Mouse (Mus musculus): ENCODE results near the gene Rarg. TPM values are rescaled to one million over a fixed set of nuclear protein-coding genes. Genes with fewer than 3 reads are reported as not detected.

The Rarg gene
- polyA plus RNA-seq, 1 experiment from 2014 or later, result 10.1 TPM

- Histone ChIP-seq H3K36me3 (ENCODE audit: control insufficient read depth, insufficient read depth, low read length) (no peaks in the 10 kb centered on the region), H3K9ac (ENCODE audit: low read length) (no peak overlapping the region), H3K4me2 (no peak overlapping the region; the same call in 1 of the 2 replicates), H3K27ac (ENCODE audit: low read depth, low read length) (no peak overlapping the region), H3K4me3 (ENCODE audit: low read depth, low read length) (no peak overlapping the region), H3K4me1 (ENCODE audit: control insufficient read depth, insufficient read depth, low read length) (peaks cover 21% of the 10 kb centered on the region), H3K27me3 (ENCODE audit: control insufficient read depth, insufficient read depth, low read length) (peaks cover 56% of the 10 kb centered on the region), H3K9me3 (ENCODE audit: control insufficient read depth, low read length) (no peaks in the 10 kb centered on the region)
- DNase-seq (ENCODE audit: low spot score, missing footprints), result no peak
- ATAC-seq (ENCODE audit: low FRiP score), result no peak
- WGBS, result 0% methylated on average over 3 of the region's 3 CpGs
These were observed 8.5 kb downstream of the Rarg start for GRCm38 (mm10) chr15:102248812-102249191.

DNA sequence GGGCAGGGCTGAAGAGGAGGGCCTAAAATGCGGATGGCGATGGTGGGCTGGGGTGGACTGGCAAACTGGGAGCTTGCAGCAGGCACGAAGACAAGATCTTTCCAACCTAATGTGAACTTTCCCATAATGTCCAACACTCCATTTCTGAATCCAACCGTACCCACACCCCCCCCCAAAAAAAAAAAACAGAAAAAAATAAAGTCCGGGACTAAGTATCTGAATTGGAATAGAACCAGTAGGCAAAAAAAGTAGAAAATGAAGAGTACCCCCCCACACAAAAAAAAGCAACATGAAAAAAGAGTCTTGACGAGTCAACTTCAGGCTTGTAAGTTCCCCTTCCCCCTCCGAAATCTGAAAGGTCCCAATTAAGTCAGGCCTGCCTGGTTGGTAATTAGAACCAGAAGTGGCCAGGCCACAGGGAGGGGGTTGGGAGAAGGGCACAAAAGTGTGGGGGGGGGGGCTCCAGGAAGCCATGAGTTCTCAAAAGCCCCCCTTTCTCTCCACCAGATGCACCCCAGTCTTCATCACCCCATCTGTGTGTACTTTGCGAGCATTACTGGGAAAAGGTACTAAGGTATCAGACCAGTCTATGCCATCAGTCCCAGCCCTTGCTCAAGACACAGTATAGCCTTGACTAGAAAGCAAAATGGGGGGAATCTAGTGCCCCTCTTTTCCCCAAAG, 9.0 kb downstream of the Rarg start:
- H3K4me1 ChIP-seq (ENCODE audit: control insufficient read depth, insufficient read depth, low read length), result peaks cover 26% of the 10 kb centered on the region
- H3K9ac ChIP-seq (ENCODE audit: low read length), result peak overlapping the region; percentile 57
- H3K4me3 ChIP-seq (ENCODE audit: low read depth, low read length), result peak overlapping the region; percentile 58
- ATAC-seq (ENCODE audit: low FRiP score), result no peak
- no peaks in the 10 kb centered on the region for H3K36me3 ChIP-seq (ENCODE audit: control insufficient read depth, insufficient read depth, low read length)
- no peaks in the 10 kb centered on the region for H3K9me3 ChIP-seq (ENCODE audit: control insufficient read depth, low read length)
- H3K4me2 ChIP-seq, result peak overlapping the region; percentile 98
- whole genome bisulfite sequencing, result 6% methylated on average over 8 of the region's 8 CpGs
- peaks cover 61% of the 10 kb centered on the region for H3K27me3 ChIP-seq (ENCODE audit: control insufficient read depth, insufficient read depth, low read length)
- H3K27ac ChIP-seq (ENCODE audit: low read depth, low read length), result no peak overlapping the region
- DNase-seq (ENCODE audit: low spot score, missing footprints), result peak; percentile 87

GRCm38 (mm10) chr15:102247252-102248130, 9.8 kb downstream of the Rarg start:
- ATAC-seq (ENCODE audit: low FRiP score) (peak; percentile 45), DNase-seq (ENCODE audit: low spot score, missing footprints) (peak; percentile 96)
- WGBS, result 1% methylated on average over 37 of the region's 65 CpGs
- H3K4me1 ChIP-seq (ENCODE audit: control insufficient read depth, insufficient read depth, low read length), result peaks cover 26% of the 10 kb centered on the region
- H3K4me2 ChIP-seq, result peak overlapping the region; percentile 98
- H3K9ac ChIP-seq (ENCODE audit: low read length), result peak overlapping the region; percentile 57
- peaks cover 69% of the 10 kb centered on the region for H3K27me3 ChIP-seq (ENCODE audit: control insufficient read depth, insufficient read depth, low read length)
- no peaks in the 10 kb centered on the region for H3K9me3 ChIP-seq (ENCODE audit: control insufficient read depth, low read length)
- H3K27ac ChIP-seq (ENCODE audit: low read depth, low read length), result no peak overlapping the region
- no peaks in the 10 kb centered on the region for H3K36me3 ChIP-seq (ENCODE audit: control insufficient read depth, insufficient read depth, low read length)
- H3K4me3 ChIP-seq (ENCODE audit: low read depth, low read length), result peak overlapping the region; percentile 58

DNA sequence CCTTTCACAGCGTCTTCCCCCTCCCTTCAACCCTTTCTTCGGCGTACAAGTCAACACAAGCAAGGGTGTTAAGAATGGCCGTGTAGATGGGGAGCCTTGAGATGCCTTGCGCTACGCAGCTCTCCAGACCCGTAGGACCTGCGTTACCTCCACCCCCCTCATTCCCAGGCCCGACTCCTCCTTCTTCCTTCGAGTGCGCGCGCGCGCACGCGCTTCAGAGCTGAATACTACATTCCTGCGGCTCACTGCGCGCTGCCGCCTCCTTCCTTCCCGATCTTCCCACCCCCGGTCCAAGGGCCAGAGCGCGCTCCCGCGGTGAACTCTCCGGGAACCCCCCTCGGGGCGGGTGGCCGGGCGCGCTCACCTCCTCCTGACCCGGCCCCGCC, 10.5 kb downstream of the Rarg start:
- H3K4me1 ChIP-seq (ENCODE audit: control insufficient read depth, insufficient read depth, low read length), result peaks cover 26% of the 10 kb centered on the region
- ATAC-seq (ENCODE audit: low FRiP score), result peak; percentile 54
- no peaks in the 10 kb centered on the region for H3K9me3 ChIP-seq (ENCODE audit: control insufficient read depth, low read length)
- WGBS, result 0% methylated on average over 34 of the region's 35 CpGs
- peaks cover 69% of the 10 kb centered on the region for H3K27me3 ChIP-seq (ENCODE audit: control insufficient read depth, insufficient read depth, low read length)
- peak overlapping the region; percentile 98 for H3K4me2 ChIP-seq
- H3K4me3 ChIP-seq (ENCODE audit: low read depth, low read length), result peak overlapping the region; percentile 58
- H3K27ac ChIP-seq (ENCODE audit: low read depth, low read length), result no peak overlapping the region
- no peaks in the 10 kb centered on the region for H3K36me3 ChIP-seq (ENCODE audit: control insufficient read depth, insufficient read depth, low read length)
- peak; percentile 98 for DNase-seq (ENCODE audit: low spot score, missing footprints)
- peak overlapping the region; percentile 51 for H3K9ac ChIP-seq (ENCODE audit: low read length)

- WGBS, result under 1% methylated on average over 39 of the region's 44 CpGs
- Histone ChIP-seq H3K36me3 (ENCODE audit: control insufficient read depth, insufficient read depth, low read length) (no peaks in the 10 kb centered on the region), H3K27ac (ENCODE audit: low read depth, low read length) (no peak overlapping the region; the same call in 1 of the 2 replicates), H3K9me3 (ENCODE audit: control insufficient read depth, low read length) (no peaks in the 10 kb centered on the region), H3K4me1 (ENCODE audit: control insufficient read depth, insufficient read depth, low read length) (peaks cover 26% of the 10 kb centered on the region), H3K4me2 (peak overlapping the region; percentile 98), H3K9ac (ENCODE audit: low read length) (peak overlapping the region; percentile 46), H3K4me3 (ENCODE audit: low read depth, low read length) (peak overlapping the region; percentile 58), H3K27me3 (ENCODE audit: control insufficient read depth, insufficient read depth, low read length) (peaks cover 72% of the 10 kb centered on the region)
- ATAC-seq (ENCODE audit: low FRiP score) (peak; percentile 54; the same call in 1 of the 2 replicates), DNase-seq (ENCODE audit: low spot score, missing footprints) (peak; percentile 95)
These were observed 11.2 kb downstream of the Rarg start for GRCm38 (mm10) chr15:102245891-102246741.

DNA sequence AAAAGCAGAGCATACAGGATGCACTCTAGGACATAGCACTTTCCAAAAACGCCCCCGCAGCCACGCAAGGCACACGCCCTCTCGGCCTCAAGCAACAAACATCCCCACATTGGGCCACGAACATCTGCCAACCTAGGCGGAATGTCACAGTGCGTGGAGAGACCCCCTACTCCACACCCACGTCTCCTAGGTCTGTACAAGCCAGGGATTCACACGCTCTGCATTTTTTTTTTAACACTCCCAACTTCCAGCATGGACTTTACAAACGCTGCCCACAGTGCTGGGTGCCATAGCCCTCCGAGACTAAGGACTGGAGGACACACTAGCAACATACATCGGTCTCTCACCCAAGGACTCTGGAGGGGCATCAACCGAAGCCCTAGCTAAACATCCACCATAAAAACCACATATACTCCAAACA, 11.8 kb downstream of the Rarg start:
- H3K4me2 ChIP-seq, result peak overlapping the region; percentile 98
- H3K36me3 ChIP-seq (ENCODE audit: control insufficient read depth, insufficient read depth, low read length), result no peaks in the 10 kb centered on the region
- H3K4me1 ChIP-seq (ENCODE audit: control insufficient read depth, insufficient read depth, low read length), result peaks cover 26% of the 10 kb centered on the region
- H3K27ac ChIP-seq (ENCODE audit: low read depth, low read length), result no peak overlapping the region
- H3K9me3 ChIP-seq (ENCODE audit: control insufficient read depth, low read length), result no peaks in the 10 kb centered on the region
- ATAC-seq (ENCODE audit: low FRiP score) (no peak), DNase-seq (ENCODE audit: low spot score, missing footprints) (no peak)
- H3K9ac ChIP-seq (ENCODE audit: low read length), result peak overlapping the region; percentile 46; the same call in 1 of the 2 replicates
- WGBS, result 4% methylated on average over 14 of the region's 14 CpGs
- H3K27me3 ChIP-seq (ENCODE audit: control insufficient read depth, insufficient read depth, low read length), result peaks cover 72% of the 10 kb centered on the region
- peak overlapping the region; percentile 58 for H3K4me3 ChIP-seq (ENCODE audit: low read depth, low read length)

GRCm38 (mm10) chr15:102244306-102245191, 12.8 kb downstream of the Rarg start:
- no peak overlapping the region for H3K27ac ChIP-seq (ENCODE audit: low read depth, low read length)
- DNase-seq (ENCODE audit: low spot score, missing footprints) (no peak), ATAC-seq (ENCODE audit: low FRiP score) (no peak)
- H3K4me3 ChIP-seq (ENCODE audit: low read depth, low read length), result no peak overlapping the region
- H3K36me3 ChIP-seq (ENCODE audit: control insufficient read depth, insufficient read depth, low read length), result no peaks in the 10 kb centered on the region
- no peaks in the 10 kb centered on the region for H3K9me3 ChIP-seq (ENCODE audit: control insufficient read depth, low read length)
- H3K9ac ChIP-seq (ENCODE audit: low read length), result no peak overlapping the region
- peak overlapping the region; percentile 11; the same call in 1 of the 2 replicates for H3K4me2 ChIP-seq
- peaks cover 26% of the 10 kb centered on the region for H3K4me1 ChIP-seq (ENCODE audit: control insufficient read depth, insufficient read depth, low read length)
- H3K27me3 ChIP-seq (ENCODE audit: control insufficient read depth, insufficient read depth, low read length), result peaks cover 66% of the 10 kb centered on the region
- 7% methylated on average over 17 of the region's 19 CpGs for WGBS

Measured in midbrain, embryonic 11.5 days (tissue).